Mouse (Mus musculus) kidney, adult 2 months (tissue): Measurements from ENCODE around the gene Olfr544.

Experiments used
- CTCF ChIP-seq: fragments of 200-500 bp; conservative IDR thresholded peaks from 2 replicates; pipeline ENCODE4 v1.5.1; 2011; ENCODE audit warnings: low read depth, mild to moderate bottlenecking, control low read depth, low read length, moderate library complexity, mixed read lengths; ENCODE audit not compliant: insufficient read depth, insufficient read length
- POLR2A ChIP-seq: fragments of 200-500 bp; IDR thresholded peaks from one replicate; pipeline ENCODE4 v1.6.1; 2011; ENCODE audit warnings: low read depth, low read length, control low read depth

DNA sequence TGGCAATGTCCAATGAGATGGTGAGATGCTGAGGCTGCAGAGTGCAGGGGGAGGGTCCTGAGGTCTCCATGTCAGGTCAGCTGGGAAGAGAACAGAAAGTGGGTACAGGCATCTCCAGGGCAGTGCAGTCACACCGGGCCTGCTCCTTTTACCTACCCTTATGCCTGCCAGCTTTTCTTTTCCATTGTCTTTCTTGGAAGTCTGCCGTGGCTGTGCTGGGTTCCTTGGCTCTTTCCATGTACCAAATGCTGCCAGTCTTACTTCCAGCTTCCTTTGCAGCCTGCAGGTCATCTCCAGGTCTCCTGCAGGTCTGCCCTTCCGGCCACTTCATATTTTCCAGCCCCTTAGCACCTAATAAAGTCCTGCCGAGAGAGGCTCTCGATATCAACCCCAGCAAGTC is 13.9 kb upstream of the Olfr544 start:
- TF ChIP-seq CTCF (no peak), POLR2A (no peak)
